In the genomic region with DNA sequence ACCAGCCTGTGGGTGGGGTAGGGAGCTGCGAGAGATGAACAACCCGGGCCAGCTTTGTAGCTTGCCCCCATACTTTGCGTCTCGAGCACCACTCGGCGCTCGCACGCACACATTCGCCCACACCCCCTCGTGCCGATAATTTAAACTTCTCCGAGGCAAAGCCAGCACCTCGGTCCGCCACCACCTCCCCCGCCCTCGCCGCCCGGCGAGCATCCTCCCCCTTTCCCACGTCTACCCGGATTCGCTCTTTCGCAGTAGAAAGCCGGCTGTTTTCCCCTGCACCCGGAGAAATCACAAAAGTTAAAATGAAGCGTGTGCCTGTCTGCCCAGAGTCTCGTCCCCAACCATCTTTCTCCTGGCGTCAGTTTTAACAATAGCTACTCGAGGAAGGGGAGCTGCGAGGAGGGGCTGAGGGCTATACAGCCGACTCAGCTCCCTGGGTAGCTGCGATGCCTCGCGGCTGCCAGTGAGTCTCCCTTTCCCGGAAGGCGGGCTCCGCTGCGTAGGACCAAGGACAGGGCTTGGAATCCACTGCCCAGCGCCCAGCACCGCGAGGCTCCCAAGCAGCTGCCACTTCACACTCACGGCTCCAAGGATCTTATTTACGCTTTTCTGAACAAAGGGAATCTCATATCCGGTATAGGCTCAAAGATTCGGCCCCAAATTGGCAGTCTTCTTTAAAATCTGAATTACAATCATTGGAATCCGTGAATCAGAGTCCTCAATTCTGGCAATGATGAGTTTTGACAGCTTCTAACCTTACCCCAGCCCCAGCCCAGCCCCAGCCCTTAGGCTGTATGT, we compare ENCODE assay signal across 8 mouse cellular contexts. TPM values are rescaled to one million over a fixed set of nuclear protein-coding genes. Genes with fewer than 3 reads are reported as not detected.
A peak's percentile ranks its signal among the peaks of the same experiment; 100 is the strongest.
DNase-seq lines count a peak whose midpoint lies in the region; ATAC-seq lines count a peak whose summit lies in the region.

No protein-coding gene starts in this region.

- H3K27me3 ChIP-seq in forebrain, embryonic 14.5 days (replicated peaks; ENCODE audit: control insufficient read depth, insufficient read depth, low read length), result 0 out of 2 replicates have a peak, but pooled peaks cover 3% of the 10 kb centered on the region
- no peaks in the 10 kb centered on the region for H3K27me3 ChIP-seq in midbrain, embryonic 14.5 days (ENCODE audit: control insufficient read depth, insufficient read depth, low read length)

- H3K9me3 ChIP-seq in forebrain, embryonic 14.5 days (replicated peaks; ENCODE audit: control insufficient read depth, low read length), result no peaks in the 10 kb centered on the region
- no peaks in the 10 kb centered on the region for H3K9me3 ChIP-seq in midbrain, embryonic 14.5 days (ENCODE audit: control insufficient read depth, low read length)

- H3K4me1 ChIP-seq in forebrain, embryonic 14.5 days (ENCODE audit: control insufficient read depth, insufficient read depth, low read length), result peaks cover 23% of the 10 kb centered on the region
- H3K4me1 ChIP-seq in midbrain, embryonic 14.5 days (ENCODE audit: control insufficient read depth, insufficient read depth, low read length), result peaks cover 31% of the 10 kb centered on the region

- H3K9ac ChIP-seq in forebrain, embryonic 14.5 days (ENCODE audit: low read length), result peak overlapping the region; percentile 93
- peak overlapping the region; percentile 94 for H3K9ac ChIP-seq in midbrain, embryonic 14.5 days (replicated peaks; ENCODE audit: low read length)

- H3K4me3 ChIP-seq in forebrain, embryonic 14.5 days (ENCODE audit: low read depth, low read length), result peak overlapping the region; percentile 77
- H3K4me3 ChIP-seq in midbrain, embryonic 14.5 days (replicated peaks; ENCODE audit: low read depth, low read length), result peak overlapping the region; percentile 81

- intact Hi-C loops in left cerebral cortex, postnatal 14 days (cut with DNase I), result loop anchor here (10.0 kb wide), 1 partner anchor 280 kb away; no protein-coding TSS in a partner anchor

- H3K4me2 ChIP-seq in forebrain, embryonic 14.5 days (ENCODE audit: low read length), result peak overlapping the region; percentile 97
- peak overlapping the region; percentile 95 for H3K4me2 ChIP-seq in midbrain, embryonic 14.5 days (ENCODE audit: low read length)

- H3K36me3 ChIP-seq in forebrain, embryonic 14.5 days (ENCODE audit: control insufficient read depth, insufficient read depth, low read length), result no peaks in the 10 kb centered on the region
- H3K36me3 ChIP-seq in midbrain, embryonic 14.5 days (ENCODE audit: control insufficient read depth, insufficient read depth, low read length), result no peaks in the 10 kb centered on the region

- peak overlapping the region; percentile 90 for H3K27ac ChIP-seq in forebrain, embryonic 14.5 days (ENCODE audit: low read depth, low read length)
- peak overlapping the region; percentile 94 for H3K27ac ChIP-seq in midbrain, embryonic 14.5 days (replicated peaks; ENCODE audit: low read depth, low read length)

- under 1% methylated on average over 46 of the region's 46 CpGs for WGBS in forebrain, embryonic 14.5 days
- WGBS in midbrain, embryonic 14.5 days, result under 1% methylated on average over 46 of the region's 46 CpGs

- ATAC-seq in forebrain, embryonic 14.5 days, result peak; percentile 22
- peak; percentile 11; the same call in 1 of the 2 replicates for ATAC-seq in midbrain, embryonic 14.5 days (ENCODE audit: low FRiP score, low TSS enrichment)
- no peak for ATAC-seq in inflammation-experienced regulatory T-cells, adult 6 months

- peak; percentile 36 to 52 for DNase-seq in layer of hippocampus, postnatal 14 days (ENCODE audit: low spot score in 2 of 2)
- DNase-seq in layer of hippocampus, adult 9-11 months, result no peak
- peak; percentile 24 for DNase-seq in cerebellum, adult 11-12 months
- DNase-seq in forebrain, embryonic 14.5 days (ENCODE audit: low spot score), result peak; percentile 71
- DNase-seq in left cerebral cortex, postnatal 14 days (ENCODE audit: low spot score in 2 of 2), result peak; percentile 45 to 55
- peak; percentile 80 for DNase-seq in midbrain, embryonic 14.5 days
- no peak for DNase-seq in spleen, postnatal 10 days (ENCODE audit: low spot score in 2 of 2)

RNA-seq across cellular contexts. Expression of a gene that starts 25.8 kb away (rescaled TPM):
- 100 to 1,000 TPM; 122 to 126 TPM for total RNA-seq in layer of hippocampus, postnatal 14 days (2021)
- polyA plus RNA-seq in forebrain, embryonic 14.5 days (2014; fragmentation: Nextera tagmentation; extraction: Ambion mirVana), result 134 and 140 TPM in 2 replicates
- 100 to 1,000 TPM; 104 to 109 TPM for total RNA-seq in left cerebral cortex, postnatal 14 days (2021)
- 136 and 171 TPM in 2 replicates for polyA plus RNA-seq in midbrain, embryonic 14.5 days (2014; fragmentation: Nextera tagmentation; extraction: Ambion mirVana)
- under 1 TPM in 2 of 3 experiments, not detected in 1; 0.15 to 0.27 TPM for polyA plus RNA-seq in inflammation-experienced regulatory T-cells, adult 6 months (2017; shearing (Covaris generic))

Comparison
In these comparisons a context has a peak if more than half of its experiments do, and no peak if none do; other contexts are left out.
1. DNase-seq: peak in layer of hippocampus, postnatal 14 days (2 of 2), cerebellum, adult 11-12 months (single experiment), forebrain, embryonic 14.5 days (single experiment), left cerebral cortex, postnatal 14 days (2 of 2) and midbrain, embryonic 14.5 days (single experiment); none in layer of hippocampus, adult 9-11 months (single experiment) and spleen, postnatal 10 days (0 of 2).
2. RNA of a gene that starts 25.8 kb away (polyA plus RNA-seq): 136 to 171 TPM in midbrain, embryonic 14.5 days and 134 to 140 TPM in forebrain, embryonic 14.5 days; 0.15 to 0.27 TPM in inflammation-experienced regulatory T-cells, adult 6 months; every median in the first group is over 100 times any median in the second.